Mouse (Mus musculus) spleen, adult 2 months (tissue): ENCODE results near the gene Bcl2l11.

Experiments
- CTCF ChIP-seq: fragments of 200-500 bp; IDR thresholded peaks from 2 replicates; pipeline ENCODE4 v1.5.1; 2011; ENCODE audit warnings: mild to moderate bottlenecking, inconsistent platforms; ENCODE audit not compliant: insufficient read depth, insufficient read length, insufficient replicate concordance; ENCODE audit errors: extremely low read depth
- POLR2A ChIP-seq: fragments of 200-500 bp; IDR thresholded peaks from 2 replicates; pipeline ENCODE4 v1.6.1; 2011; ENCODE audit warnings: low read depth, low read length, inconsistent platforms

GRCm38 (mm10) chr2:128210376-128210775 is 84.5 kb downstream of the Bcl2l11 start:
- TF ChIP-seq POLR2A: no peak
- no peak for TF ChIP-seq CTCF
